Mouse (Mus musculus) spleen, adult 2 months (tissue): Measurements from ENCODE around the gene Fam172a.

Experiments
- CTCF ChIP-seq: fragments of 200-500 bp; IDR thresholded peaks from 2 replicates; pipeline ENCODE4 v1.5.1; 2011; ENCODE audit warnings: mild to moderate bottlenecking, inconsistent platforms; ENCODE audit not compliant: insufficient read depth, insufficient read length, insufficient replicate concordance; ENCODE audit errors: extremely low read depth
- POLR2A ChIP-seq: fragments of 200-500 bp; IDR thresholded peaks from 2 replicates; pipeline ENCODE4 v1.6.1; 2011; ENCODE audit warnings: low read depth, low read length, inconsistent platforms

GRCm38 (mm10) chr13:78193211-78193610 lies 491.4 kb downstream of the Fam172a start:
- TF ChIP-seq CTCF (no peak), POLR2A (no peak)
